Mouse (Mus musculus) macrophage (primary cell): Measurements from ENCODE around the gene Fcamr. TPM values are rescaled to one million over a fixed set of nuclear protein-coding genes. Genes with fewer than 3 reads are reported as not detected.

Source experiments
- H3K27ac ChIP-seq: fragments of 350-480 bp; formaldehyde crosslinking; 2 replicates; pipeline ENCODE4 v1.9.0; 2021
- H3K36me3 ChIP-seq: fragments of 350-480 bp; formaldehyde crosslinking; 2 replicates; pipeline ENCODE4 v1.9.0; 2021; ENCODE audit errors: inconsistent target
- H3K4me3 ChIP-seq: fragments of 350-480 bp; formaldehyde crosslinking; 2 replicates; pipeline ENCODE4 v1.9.0; 2021; ENCODE audit errors: inconsistent target
- H3K79me2 ChIP-seq: fragments of 350-480 bp; formaldehyde crosslinking; 2 replicates; pipeline ENCODE4 v1.9.0; 2021; ENCODE audit errors: inconsistent target
- WGBS: methylation state at CpG from one replicate; pipeline ENCODE4 v1.1.7; 2026; ENCODE audit warnings: inconsistent platforms; ENCODE audit not compliant: missing documents; 5-methylcytosine and 5-hydroxymethylcytosine counted together
- polyA plus RNA-seq: library from polyadenylated mRNA; stranded (reverse); fragments of 250-400 nt; gene quantifications from 3 replicates; pipeline ENCODE4 v1.2.4, GENCODE M21; 2018; ENCODE audit warnings: inconsistent platforms

The Fcamr gene
- polyA plus RNA-seq, 1 experiment from 2014 or later, result not detected

- Histone ChIP-seq H3K4me3 (no peak overlapping the region), H3K36me3 (no peaks in the 10 kb centered on the region), H3K79me2 (no peaks in the 10 kb centered on the region), H3K27ac (no peak overlapping the region)
- 96% methylated on average over 9 of the region's 9 CpGs for WGBS
Measured at GRCm38 (mm10) chr1:130821911-130822625, 21.4 kb downstream of the Fcamr start.

DNA sequence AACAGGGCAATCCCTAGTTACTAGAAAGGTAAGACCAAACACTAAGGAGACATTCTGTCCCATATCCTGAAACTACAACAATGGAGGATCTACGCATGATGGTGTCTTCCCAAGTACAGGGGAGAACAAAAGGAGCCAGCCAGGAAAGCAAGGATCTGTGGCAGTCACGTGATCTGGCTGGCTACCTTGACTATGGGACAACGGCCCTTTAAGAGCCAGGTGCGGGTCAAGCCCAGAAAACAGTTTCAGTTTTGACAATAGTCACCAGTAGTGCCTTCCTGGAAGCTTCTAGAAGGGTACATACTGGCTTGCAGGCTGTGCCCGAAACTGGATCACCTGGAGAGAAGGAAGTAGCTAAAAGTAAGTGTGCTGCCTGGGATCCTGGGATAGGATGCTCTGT is 25.7 kb downstream of the Fcamr start, which contains the start of gene Pigr:
TSS of gene Pigr (plus strand) at position 237 of the 400 bp plus-strand sequence.
- no peaks in the 10 kb centered on the region for H3K79me2 ChIP-seq
- WGBS, result 85% methylated on average over 5 of the region's 5 CpGs
- no peak within 1 kb of the TSS for H3K27ac ChIP-seq
- no peaks in the 10 kb centered on the region for H3K36me3 ChIP-seq
- H3K4me3 ChIP-seq, result no peak within 1 kb of the TSS

DNA sequence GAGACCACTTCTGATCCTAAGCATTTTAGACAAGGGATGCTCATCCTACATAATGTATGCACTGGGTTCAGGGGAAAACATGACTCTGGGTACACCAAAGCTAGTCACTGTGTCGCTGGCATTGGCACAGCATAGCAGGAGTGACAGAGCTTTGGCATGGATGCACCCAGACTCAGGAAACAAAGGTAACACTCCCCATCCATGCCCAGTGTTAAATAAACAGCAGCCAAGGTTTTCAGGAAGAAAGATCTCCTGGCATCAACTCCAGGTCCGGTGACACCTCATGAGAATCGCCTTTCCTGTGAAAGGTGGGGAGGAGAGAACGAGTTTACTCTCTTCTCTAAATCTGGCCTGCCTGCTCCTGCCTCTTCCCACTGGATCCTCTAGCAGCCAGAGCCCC is 28.0 kb downstream of the Fcamr start:
- H3K36me3 ChIP-seq, result no peaks in the 10 kb centered on the region
- no peak overlapping the region for H3K4me3 ChIP-seq
- no peak overlapping the region for H3K27ac ChIP-seq
- WGBS, result 74% methylated on average over 4 of the region's 4 CpGs
- no peaks in the 10 kb centered on the region for H3K79me2 ChIP-seq

- Histone ChIP-seq H3K36me3 (no peaks in the 10 kb centered on the region), H3K4me3 (no peak overlapping the region), H3K27ac (no peak overlapping the region), H3K79me2 (no peaks in the 10 kb centered on the region)
- WGBS, result 89% methylated on average over 8 of the region's 8 CpGs
Measured at GRCm38 (mm10) chr1:130829906-130830830, 29.5 kb downstream of the Fcamr start.

DNA sequence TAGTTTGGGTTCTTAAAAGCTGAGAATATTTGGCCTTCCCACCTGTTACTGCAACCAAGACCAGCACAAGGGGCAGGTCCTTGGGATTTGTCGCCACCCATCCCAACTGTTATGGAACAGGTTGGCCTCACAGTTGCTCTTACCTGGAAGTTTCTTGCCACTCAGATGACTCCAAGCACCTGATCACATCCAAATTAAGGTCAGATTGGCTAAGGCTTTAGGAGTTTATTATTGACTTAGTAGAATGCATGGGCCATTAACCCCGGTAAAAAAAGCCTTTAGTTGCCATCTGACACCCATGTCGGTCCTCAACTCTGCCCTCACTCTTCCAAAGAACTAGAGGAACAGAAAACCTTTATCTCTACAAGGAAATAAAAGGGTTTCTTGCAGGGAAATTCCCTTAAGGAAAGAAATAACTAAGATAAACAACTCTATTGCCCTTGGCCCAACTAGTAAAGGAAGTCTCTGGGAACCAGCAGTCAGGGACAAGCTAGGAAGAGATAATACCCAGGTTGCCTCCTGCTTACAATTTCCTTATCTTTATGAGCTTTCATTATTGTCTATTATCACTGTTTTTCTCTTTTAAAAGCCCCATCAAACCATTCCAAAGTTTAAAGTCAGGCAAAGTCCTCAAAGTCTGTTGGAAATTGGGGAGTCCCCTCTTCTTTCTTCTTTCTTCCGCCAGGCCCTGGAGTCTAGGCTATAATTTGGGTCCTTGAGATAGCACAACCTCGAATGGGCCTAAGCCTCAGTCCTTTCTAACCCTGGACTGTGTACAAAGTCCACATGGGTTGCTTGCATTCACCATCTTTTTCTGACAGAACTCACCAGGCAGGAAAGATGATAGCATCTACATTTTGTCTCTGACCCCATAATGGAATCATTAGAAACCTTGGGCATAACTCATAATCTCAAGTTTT is 31.8 kb downstream of the Fcamr start:
- no peaks in the 10 kb centered on the region for H3K36me3 ChIP-seq
- H3K27ac ChIP-seq, result no peak overlapping the region
- H3K4me3 ChIP-seq, result no peak overlapping the region
- WGBS, result 83% methylated on average over 5 of the region's 5 CpGs
- no peaks in the 10 kb centered on the region for H3K79me2 ChIP-seq

GRCm38 (mm10) chr1:130835161-130835936 is 34.6 kb downstream of the Fcamr start:
- Histone ChIP-seq H3K36me3 (no peaks in the 10 kb centered on the region), H3K27ac (no peak overlapping the region), H3K79me2 (no peaks in the 10 kb centered on the region), H3K4me3 (no peak overlapping the region)
- WGBS, result 88% methylated on average over 6 of the region's 6 CpGs

- H3K36me3 ChIP-seq, result no peaks in the 10 kb centered on the region
- WGBS, result 21% methylated on average over 6 of the region's 6 CpGs
- no peaks in the 10 kb centered on the region for H3K79me2 ChIP-seq
- no peak overlapping the region for H3K27ac ChIP-seq
- H3K4me3 ChIP-seq, result no peak overlapping the region
Measured at GRCm38 (mm10) chr1:130838288-130838687, 37.6 kb downstream of the Fcamr start.

DNA sequence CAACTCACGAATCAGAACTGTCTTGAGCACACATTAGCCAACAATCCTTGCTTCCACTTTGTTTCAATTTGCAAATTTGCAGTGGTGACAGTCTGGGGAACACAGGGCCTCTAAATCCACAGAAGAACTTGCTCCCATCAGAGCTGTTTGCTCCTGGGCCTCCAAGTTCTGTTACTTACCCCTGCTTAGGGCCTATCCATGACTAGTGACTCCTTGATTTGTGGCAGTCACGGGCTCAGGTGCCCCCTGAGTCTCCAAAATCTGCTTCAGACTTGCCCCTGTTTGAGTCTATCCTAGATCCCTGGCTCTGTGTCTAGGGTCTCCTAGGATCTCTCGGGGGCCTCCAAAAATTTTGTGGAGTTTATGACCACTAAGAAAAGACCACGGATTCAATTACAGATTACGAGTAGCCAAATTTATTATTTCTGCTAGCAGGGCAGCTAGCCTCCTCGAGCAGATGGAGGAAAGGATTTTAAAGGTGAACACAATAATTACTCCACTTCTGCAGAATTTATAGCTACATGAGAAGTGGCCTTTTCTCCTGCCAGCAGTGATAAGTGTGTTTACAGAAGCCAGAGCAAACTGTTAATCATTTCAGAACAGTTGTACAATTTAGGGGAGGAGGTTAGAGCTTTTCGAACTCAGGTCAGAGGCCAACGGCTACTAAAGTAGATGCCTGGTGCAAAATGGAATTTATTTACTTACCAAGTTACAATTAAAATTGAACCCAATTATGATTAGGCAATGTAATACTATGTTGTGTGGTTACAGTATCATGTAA is 40.1 kb downstream of the Fcamr start:
- Histone ChIP-seq H3K79me2 (no peaks in the 10 kb centered on the region), H3K36me3 (no peaks in the 10 kb centered on the region), H3K4me3 (no peak overlapping the region), H3K27ac (no peak overlapping the region)
- 67% methylated on average over 8 of the region's 8 CpGs for WGBS

DNA sequence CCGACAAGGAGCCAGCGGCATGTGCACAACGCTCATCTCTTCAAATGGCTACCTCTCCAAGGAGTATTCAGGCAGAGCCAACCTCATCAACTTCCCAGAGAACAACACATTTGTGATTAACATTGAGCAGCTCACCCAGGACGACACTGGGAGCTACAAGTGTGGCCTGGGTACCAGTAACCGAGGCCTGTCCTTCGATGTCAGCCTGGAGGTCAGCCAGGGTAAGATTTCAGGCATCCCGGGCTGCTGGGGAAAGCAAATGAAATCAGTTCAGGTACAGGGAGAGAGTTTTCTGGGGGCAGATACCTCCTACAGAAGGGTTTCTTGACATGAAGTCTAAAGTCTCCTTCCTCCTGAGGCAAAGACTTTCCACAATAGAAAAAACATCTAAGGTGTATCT is 40.9 kb downstream of the Fcamr start:
- 89% methylated on average over 7 of the region's 7 CpGs for WGBS
- no peak overlapping the region for H3K27ac ChIP-seq

DNA sequence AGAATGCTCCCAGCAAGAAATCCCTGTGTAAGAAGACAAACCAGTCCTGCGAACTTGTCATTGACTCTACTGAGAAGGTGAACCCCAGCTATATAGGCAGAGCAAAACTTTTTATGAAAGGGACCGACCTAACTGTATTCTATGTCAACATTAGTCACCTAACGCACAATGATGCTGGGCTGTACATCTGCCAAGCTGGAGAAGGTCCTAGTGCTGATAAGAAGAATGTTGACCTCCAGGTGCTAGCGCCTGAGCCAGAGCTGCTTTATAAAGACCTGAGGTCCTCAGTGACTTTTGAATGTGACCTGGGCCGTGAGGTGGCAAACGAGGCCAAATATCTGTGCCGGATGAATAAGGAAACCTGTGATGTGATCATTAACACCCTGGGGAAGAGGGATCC is 43.8 kb downstream of the Fcamr start:
- 95% methylated on average over 7 of the region's 7 CpGs for WGBS
- H3K27ac ChIP-seq, result no peak overlapping the region
- H3K4me3 ChIP-seq, result no peak overlapping the region
- H3K36me3 ChIP-seq, result no peaks in the 10 kb centered on the region
- H3K79me2 ChIP-seq, result no peaks in the 10 kb centered on the region

More for the DNA sequence above, 40.9 kb downstream of the Fcamr start:
- Histone ChIP-seq H3K79me2 (no peaks in the 10 kb centered on the region), H3K4me3 (no peak overlapping the region), H3K36me3 (no peaks in the 10 kb centered on the region)

- H3K27ac ChIP-seq, result no peak overlapping the region
- H3K79me2 ChIP-seq, result no peaks in the 10 kb centered on the region
- 94% methylated on average over 10 of the region's 10 CpGs for WGBS
Measured at GRCm38 (mm10) chr1:130849530-130850214, 49.0 kb downstream of the Fcamr start.

GRCm38 (mm10) chr1:130850405-130850804 is 49.7 kb downstream of the Fcamr start:
- 67% methylated on average over 5 of the region's 5 CpGs for WGBS
- H3K27ac ChIP-seq, result no peak overlapping the region
- no peak overlapping the region for H3K4me3 ChIP-seq
- no peaks in the 10 kb centered on the region for H3K36me3 ChIP-seq
- no peaks in the 10 kb centered on the region for H3K79me2 ChIP-seq

More at GRCm38 (mm10) chr1:130849530-130850214, 49.0 kb downstream of the Fcamr start:
- Histone ChIP-seq H3K4me3 (no peak overlapping the region), H3K36me3 (no peaks in the 10 kb centered on the region)

DNA sequence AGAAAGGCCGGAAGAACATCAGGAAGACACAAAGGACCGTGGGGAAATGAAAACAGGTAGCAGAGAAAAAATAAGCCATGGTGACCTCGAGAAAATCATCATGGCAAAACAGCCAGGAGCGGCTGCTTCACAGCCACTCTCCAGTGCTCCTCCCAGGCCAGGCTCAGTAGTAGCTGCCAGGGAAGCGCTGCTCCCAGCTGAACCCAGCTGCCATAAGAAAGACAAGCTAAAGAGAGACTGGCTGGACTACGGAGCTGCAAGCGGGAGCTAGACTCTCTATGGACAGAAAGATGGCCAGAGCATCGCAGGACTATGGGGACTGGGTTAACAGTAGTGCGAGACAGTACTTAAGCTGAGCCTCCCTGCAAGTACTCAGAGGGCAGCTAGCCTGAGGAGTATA is 54.1 kb downstream of the Fcamr start:
- Histone ChIP-seq H3K27ac (no peak overlapping the region), H3K4me3 (no peak overlapping the region), H3K36me3 (no peaks in the 10 kb centered on the region), H3K79me2 (no peaks in the 10 kb centered on the region)
- 85% methylated on average over 9 of the region's 9 CpGs for WGBS
